Mouse (Mus musculus): ENCODE data around the gene Adcy2. TPM values are rescaled to one million over a fixed set of nuclear protein-coding genes. Genes with fewer than 3 reads are reported as not detected.

Adcy2 gene
- total and polyA plus RNA-seq, 3 experiments = not detected

- Histone ChIP-seq H3K4me3 (replicated peaks in 1 of 3; ENCODE audit: low read depth in 2 of 3, low read length in 2 of 3, poor library complexity in 1 of 3) (no peak overlapping the region), H3K79me2 (replicated peaks; ENCODE audit: control insufficient read depth, extremely low read depth, insufficient read depth, poor library complexity, severe bottlenecking) (no peaks in the 10 kb centered on the region), H3K4me2 (ENCODE audit: insufficient read depth, low read depth, poor library complexity, severe bottlenecking) (no peak overlapping the region), H3K9me3 (replicated peaks; ENCODE audit: low read length) (peaks cover 57% of the 10 kb centered on the region), H3K4me1 (ENCODE audit: control insufficient read depth in 1 of 2, insufficient read depth in 2 of 2) (no peaks in the 10 kb centered on the region), H3K9ac (ENCODE audit: insufficient read depth, low read depth) (no peak overlapping the region), H3K36me3 (replicated peaks in 1 of 2; ENCODE audit: control insufficient read depth in 1 of 2, insufficient read depth in 1 of 2, low read length in 1 of 2) (no peaks in the 10 kb centered on the region), H3K27me3 (replicated peaks) (no peaks in the 10 kb centered on the region), H3K27ac (ENCODE audit: insufficient read depth, low read depth) (no peak overlapping the region)
- no peak for TF ChIP-seq CTCF (conservative IDR thresholded peaks at IDR 0.05 in 1 of 2, IDR thresholded peaks at IDR 0.05 in 1 of 2; ENCODE audit: low read depth in 2 of 2, low read length in 2 of 2)
- TF ChIP-seq JUN (IDR thresholded peaks at IDR 0.05; ENCODE audit: insufficient read depth, low read depth, low read length) = no peak
- no peak for TF ChIP-seq USF2 (conservative IDR thresholded peaks at IDR 0.05; ENCODE audit: low read depth, low read length)
- TF ChIP-seq ZNF384 (IDR thresholded peaks at IDR 0.05; ENCODE audit: low read depth, low read length) = no peak
- no peak for TF ChIP-seq ELF1 (IDR thresholded peaks at IDR 0.05; ENCODE audit: low read depth, low read length)
- TF ChIP-seq KAT2A (IDR thresholded peaks at IDR 0.05; ENCODE audit: insufficient replicate concordance, low read length) = no peak
- TF ChIP-seq PAX5 (IDR thresholded peaks at IDR 0.05; ENCODE audit: low read length) = no peak
- TF ChIP-seq MAZ (IDR thresholded peaks at IDR 0.05; ENCODE audit: low read depth, low read length) = no peak
- TF ChIP-seq ZKSCAN1 (IDR thresholded peaks at IDR 0.05; ENCODE audit: borderline replicate concordance, low read depth, low read length) = no peak
- TF ChIP-seq JUND (conservative IDR thresholded peaks at IDR 0.05; ENCODE audit: low read depth, low read length) = no peak
- no peak for TF ChIP-seq MXI1 (IDR thresholded peaks at IDR 0.05; ENCODE audit: low read depth, low read length)
- TF ChIP-seq ETS1 (conservative IDR thresholded peaks at IDR 0.05; ENCODE audit: low read depth, low read length) = no peak
- TF ChIP-seq SMC3 (IDR thresholded peaks at IDR 0.05; ENCODE audit: low read depth, low read length) = no peak
- TF ChIP-seq MAX (IDR thresholded peaks at IDR 0.05; ENCODE audit: low read length) = no peak
- no peak for TF ChIP-seq ZC3H11A (IDR thresholded peaks at IDR 0.05; ENCODE audit: low read depth, low read length)
- TF ChIP-seq MYC (IDR thresholded peaks at IDR 0.05; ENCODE audit: low read depth, low read length) = no peak
- TF ChIP-seq EP300 (IDR thresholded peaks at IDR 0.05; ENCODE audit: low read length) = no peak
- dilution Hi-C loops (cut with MboI; ENCODE audit: extremely low pct_ligation_motif_present, extremely low pct_unique_long_range_greater_than_20kb, low sequenced_read_pairs) = no loop called here
- in situ Hi-C loops (cut with MboI; ENCODE audit: low pct_ligation_motif_present, low pct_unique_long_range_greater_than_20kb, low sequenced_read_pairs) = no loop called here
- no peak for DNase-seq (ENCODE audit: extremely low read depth)
These were observed 167.2 kb downstream of the Adcy2 start for GRCm38 (mm10) chr13:68832141-68832540.

- no peaks in the 10 kb centered on the region for H3K4me1 ChIP-seq (ENCODE audit: control insufficient read depth in 1 of 2, insufficient read depth in 2 of 2)
- H3K4me2 ChIP-seq (ENCODE audit: insufficient read depth, low read depth, poor library complexity, severe bottlenecking) = no peak overlapping the region
- H3K36me3 ChIP-seq (replicated peaks in 1 of 2; ENCODE audit: control insufficient read depth in 1 of 2, insufficient read depth in 1 of 2, low read length in 1 of 2) = no peaks in the 10 kb centered on the region
- no peaks in the 10 kb centered on the region for H3K79me2 ChIP-seq (replicated peaks; ENCODE audit: control insufficient read depth, extremely low read depth, insufficient read depth, poor library complexity, severe bottlenecking)
- dilution Hi-C loops (cut with MboI; ENCODE audit: extremely low pct_ligation_motif_present, extremely low pct_unique_long_range_greater_than_20kb, low sequenced_read_pairs) = no loop called here
- H3K9me3 ChIP-seq (replicated peaks; ENCODE audit: low read length) = peaks cover 64% of the 10 kb centered on the region
- no peak for TF ChIP-seq USF1 (IDR thresholded peaks at IDR 0.05; ENCODE audit: low read depth, low read length)
- TF ChIP-seq ELF1 (IDR thresholded peaks at IDR 0.05; ENCODE audit: low read depth, low read length) = no peak
- no peak for TF ChIP-seq RAD21 (IDR thresholded peaks at IDR 0.05; ENCODE audit: low read depth, low read length)
- TF ChIP-seq SIN3A (IDR thresholded peaks at IDR 0.05; ENCODE audit: low read length) = no peak
- TF ChIP-seq ZC3H11A (IDR thresholded peaks at IDR 0.05; ENCODE audit: low read depth, low read length) = no peak
- TF ChIP-seq E2F4 (IDR thresholded peaks at IDR 0.05; ENCODE audit: insufficient replicate concordance, low read depth, low read length) = no peak
- no peak for TF ChIP-seq JUND (conservative IDR thresholded peaks at IDR 0.05; ENCODE audit: low read depth, low read length)
- no peak for TF ChIP-seq UBTF (IDR thresholded peaks at IDR 0.05; ENCODE audit: low read depth, low read length)
- no peak for TF ChIP-seq JUN (IDR thresholded peaks at IDR 0.05; ENCODE audit: insufficient read depth, low read depth, low read length)
- TF ChIP-seq EP300 (IDR thresholded peaks at IDR 0.05; ENCODE audit: low read length) = no peak
- no peak overlapping the region for H3K27ac ChIP-seq (ENCODE audit: insufficient read depth, low read depth)
- in situ Hi-C loops (cut with MboI; ENCODE audit: low pct_ligation_motif_present, low pct_unique_long_range_greater_than_20kb, low sequenced_read_pairs) = no loop called here
- no peak overlapping the region for H3K9ac ChIP-seq (ENCODE audit: insufficient read depth, low read depth)
- no peak overlapping the region for H3K4me3 ChIP-seq (replicated peaks in 1 of 3; ENCODE audit: low read depth in 2 of 3, low read length in 2 of 3, poor library complexity in 1 of 3)
- H3K27me3 ChIP-seq (replicated peaks) = no peaks in the 10 kb centered on the region
- no peak for DNase-seq (ENCODE audit: extremely low read depth)
These were observed 169.1 kb downstream of the Adcy2 start for GRCm38 (mm10) chr13:68830030-68830759.
